Mouse (Mus musculus) skeletal muscle tissue, adult 2 months (tissue): ENCODE measurements around the gene Cd2bp2.

ENCODE experiments used
- DNase-seq: peaks from one replicate; pipeline ENCODE4 v3.0.0-alpha.2; 2012; ENCODE audit warnings: low read depth, low spot score

The Cd2bp2 gene

GRCm38 (mm10) chr7:127195544-127196295, at the start of gene Cd2bp2:
TSS of gene Cd2bp2 (minus strand) at chr7:127196050.
- peak; percentile 96 for DNase-seq

- no peak for DNase-seq
Observed at GRCm38 (mm10) chr7:127244658-127245510, 49.0 kb upstream of the Cd2bp2 start.

GRCm38 (mm10) chr7:127243870-127244657, 48.2 kb upstream of the Cd2bp2 start, which contains the start of gene Zfp771:
TSS of gene Zfp771 (plus strand) at chr7:127244274.
- peak; percentile 92 for DNase-seq

- DNase-seq: no peak
Observed at GRCm38 (mm10) chr7:127243361-127243867, 47.6 kb upstream of the Cd2bp2 start.

- DNase-seq: no peak
Observed at GRCm38 (mm10) chr7:127234777-127235176, 38.9 kb upstream of the Cd2bp2 start.

- DNase-seq: no peak
Observed at GRCm38 (mm10) chr7:127233765-127234164, 37.9 kb upstream of the Cd2bp2 start.

- DNase-seq: no peak
Observed at GRCm38 (mm10) chr7:127233368-127233749, 37.5 kb upstream of the Cd2bp2 start.

- DNase-seq: no peak
Observed at GRCm38 (mm10) chr7:127232622-127233367, 36.9 kb upstream of the Cd2bp2 start, which contains the start of the genes Zfp553 and Sept1. TSS of gene Zfp553 (plus strand) at chr7:127233061. TSS of gene Sept1 (minus strand) at chr7:127233130.

GRCm38 (mm10) chr7:127231826-127232621, 36.2 kb upstream of the Cd2bp2 start:
- DNase-seq: no peak

GRCm38 (mm10) chr7:127231376-127231775, 35.5 kb upstream of the Cd2bp2 start:
- DNase-seq: no peak

GRCm38 (mm10) chr7:127228615-127229303, 32.9 kb upstream of the Cd2bp2 start:
- DNase-seq: peak; percentile 60

- DNase-seq: no peak
Observed at GRCm38 (mm10) chr7:127225147-127225995, 29.5 kb upstream of the Cd2bp2 start.

- no peak for DNase-seq
Observed at GRCm38 (mm10) chr7:127224616-127225015, 28.8 kb upstream of the Cd2bp2 start.

- DNase-seq: no peak
Observed at GRCm38 (mm10) chr7:127223515-127224478, 27.9 kb upstream of the Cd2bp2 start.

GRCm38 (mm10) chr7:127223106-127223505, 27.3 kb upstream of the Cd2bp2 start:
- DNase-seq: no peak

- no peak for DNase-seq
Observed at GRCm38 (mm10) chr7:127220440-127220839, 24.6 kb upstream of the Cd2bp2 start.

- DNase-seq: no peak
Observed at GRCm38 (mm10) chr7:127218670-127219069, 22.8 kb upstream of the Cd2bp2 start.
